Mouse (Mus musculus) urinary bladder, postnatal 25 days (tissue): Measurements from ENCODE around the gene Syndig1.

Source experiments
- DNase-seq: peaks from one replicate; pipeline ENCODE4 v3.0.0; 2022; ENCODE audit warnings: low spot score

Gene Syndig1

DNA sequence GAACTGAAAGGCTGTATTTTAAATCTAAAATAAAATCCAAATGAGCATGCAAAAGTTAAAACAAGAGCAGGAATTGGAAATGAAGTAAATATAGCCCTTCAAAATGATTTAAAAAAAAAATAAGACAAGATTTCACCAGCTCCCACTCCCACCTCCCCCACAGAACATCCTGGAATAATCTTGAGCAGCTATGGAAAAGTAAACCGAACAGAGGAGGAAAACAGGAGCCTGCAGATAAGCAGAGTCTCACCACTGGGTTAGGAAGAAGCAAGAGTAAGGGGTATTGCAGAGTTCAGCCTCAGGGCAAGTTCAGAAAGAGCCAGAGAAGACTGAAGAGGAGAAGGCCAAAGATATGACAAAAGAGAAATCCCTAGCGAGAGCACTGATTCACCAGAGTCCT lies 48.9 kb downstream of the Syndig1 start:
- no peak for DNase-seq

DNA sequence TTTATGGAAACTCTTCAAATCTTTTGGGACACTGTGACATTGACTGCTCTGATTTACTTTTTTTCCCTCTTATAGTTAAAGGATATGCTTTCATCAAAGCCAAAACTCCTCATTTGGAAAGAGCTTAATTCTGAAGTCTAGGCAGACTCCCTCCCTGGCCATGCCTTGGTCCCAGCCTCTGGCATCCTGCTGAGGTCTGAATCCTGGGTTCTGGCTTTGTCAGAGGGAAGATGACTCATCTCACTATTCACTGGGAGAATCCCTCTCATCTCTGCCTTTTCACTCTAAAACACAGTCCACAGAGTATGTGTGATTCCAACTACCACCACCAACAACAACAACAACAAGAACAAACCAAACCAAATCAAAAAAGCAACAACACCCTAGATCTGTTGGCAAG lies 58.6 kb downstream of the Syndig1 start:
- DNase-seq: no peak

DNA sequence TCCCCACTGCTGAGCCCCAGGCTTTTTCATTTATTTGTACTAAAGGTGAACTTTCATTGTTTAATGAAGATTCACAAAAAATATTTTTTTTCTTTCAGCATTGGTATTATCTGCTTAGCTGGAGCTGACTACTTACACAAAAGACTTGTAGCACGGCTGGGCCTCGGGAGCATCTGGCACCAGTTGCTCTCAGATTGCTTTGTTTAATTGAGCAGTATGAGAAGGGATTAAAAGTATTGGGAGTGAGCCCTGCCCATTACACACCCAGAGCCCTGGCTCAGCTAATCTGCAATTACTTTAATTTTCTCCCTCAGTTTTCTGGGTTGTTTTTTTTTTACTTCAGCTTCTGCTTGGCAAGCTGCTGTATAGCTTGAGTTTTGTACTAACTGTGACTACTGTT lies 62.6 kb downstream of the Syndig1 start:
- DNase-seq: no peak

DNA sequence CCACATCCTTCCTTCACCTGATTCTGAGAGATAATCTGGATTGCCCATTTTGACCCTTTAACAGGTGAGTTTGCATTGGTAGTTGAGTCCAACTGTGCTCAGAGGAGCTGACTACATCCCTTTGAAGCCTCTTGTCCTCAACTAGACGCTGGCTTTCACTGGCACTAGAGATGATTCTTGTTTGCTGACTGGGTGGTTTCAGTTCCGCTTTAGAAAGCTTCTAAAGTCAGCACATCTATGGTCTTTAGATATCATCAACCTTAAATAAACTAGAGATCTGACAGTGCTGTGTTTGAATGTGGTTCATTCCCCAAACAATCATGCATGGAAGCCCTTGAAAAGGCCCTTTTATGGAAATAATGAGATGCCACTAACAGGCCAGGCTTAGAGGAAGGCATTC lies 67.3 kb downstream of the Syndig1 start:
- DNase-seq: no peak

GRCm38 (mm10) chr2:149899615-149900014 lies 70.6 kb downstream of the Syndig1 start:
- no peak for DNase-seq

GRCm38 (mm10) chr2:149900606-149901005 lies 71.6 kb downstream of the Syndig1 start:
- no peak for DNase-seq

- no peak for DNase-seq
These were observed 75.4 kb downstream of the Syndig1 start for GRCm38 (mm10) chr2:149904405-149904804.

GRCm38 (mm10) chr2:149906694-149907093 lies 77.7 kb downstream of the Syndig1 start:
- DNase-seq: no peak

GRCm38 (mm10) chr2:149917162-149917561 lies 88.2 kb downstream of the Syndig1 start:
- no peak for DNase-seq

DNA sequence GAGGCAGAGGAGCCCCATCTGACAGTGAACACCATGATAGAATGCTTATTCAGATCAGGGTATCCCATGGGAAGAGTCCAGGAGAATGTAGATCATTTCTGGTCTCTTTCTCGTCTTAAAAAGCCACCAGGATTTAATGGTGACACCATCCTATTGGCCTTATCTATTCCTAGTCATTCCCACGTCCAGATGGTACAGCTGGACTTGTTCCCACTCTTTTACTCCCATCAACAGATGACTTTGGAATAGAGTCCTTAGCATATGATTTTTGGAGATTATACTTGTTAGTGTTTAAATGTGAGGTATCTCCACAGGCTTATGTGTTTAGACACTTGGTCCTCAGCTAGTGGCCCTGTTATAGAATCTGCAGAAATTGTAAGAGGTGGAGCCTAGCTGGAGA lies 94.5 kb downstream of the Syndig1 start:
- DNase-seq: no peak

DNA sequence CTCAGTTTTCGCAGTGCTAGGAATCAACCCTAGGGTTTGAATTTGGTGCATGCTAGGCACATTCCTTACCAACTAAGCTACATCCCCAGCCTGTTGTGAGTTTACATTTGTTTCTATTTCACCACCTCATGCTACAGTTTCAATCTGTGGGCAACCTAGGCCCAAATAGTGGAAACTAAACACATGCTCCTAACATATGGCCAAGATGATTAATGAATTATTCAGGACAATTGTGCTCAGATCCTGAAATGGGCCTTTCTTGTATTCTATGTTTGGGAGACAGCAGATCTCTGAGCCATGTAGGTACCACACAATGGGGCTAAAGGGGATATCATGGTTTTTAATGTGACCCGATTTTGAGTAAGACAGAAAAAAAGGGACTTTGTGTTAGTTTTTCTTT lies 96.9 kb downstream of the Syndig1 start:
- no peak for DNase-seq

GRCm38 (mm10) chr2:149927001-149927400 lies 98.0 kb downstream of the Syndig1 start:
- no peak for DNase-seq

DNA sequence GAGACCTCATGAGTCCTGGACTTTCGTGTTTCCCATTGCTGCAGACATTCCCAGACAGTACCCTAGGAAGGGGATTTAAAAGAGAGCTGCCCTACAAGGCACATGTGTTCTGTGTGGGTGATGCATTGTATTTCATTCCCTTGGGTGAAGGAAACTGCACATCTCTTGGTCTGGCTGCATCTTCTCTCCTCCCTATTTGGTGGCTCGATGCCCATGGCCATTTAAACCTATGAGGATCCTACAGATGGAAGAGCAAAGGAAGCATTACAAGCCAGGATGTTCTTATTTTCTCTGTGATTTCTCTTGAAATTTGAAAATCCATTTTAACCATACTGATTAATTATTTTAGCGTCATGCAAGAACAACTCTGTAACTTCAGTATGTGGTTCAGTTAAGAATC lies 98.5 kb downstream of the Syndig1 start:
- DNase-seq: no peak

- no peak for DNase-seq
These were observed 101.0 kb downstream of the Syndig1 start for GRCm38 (mm10) chr2:149929986-149930385.

DNA sequence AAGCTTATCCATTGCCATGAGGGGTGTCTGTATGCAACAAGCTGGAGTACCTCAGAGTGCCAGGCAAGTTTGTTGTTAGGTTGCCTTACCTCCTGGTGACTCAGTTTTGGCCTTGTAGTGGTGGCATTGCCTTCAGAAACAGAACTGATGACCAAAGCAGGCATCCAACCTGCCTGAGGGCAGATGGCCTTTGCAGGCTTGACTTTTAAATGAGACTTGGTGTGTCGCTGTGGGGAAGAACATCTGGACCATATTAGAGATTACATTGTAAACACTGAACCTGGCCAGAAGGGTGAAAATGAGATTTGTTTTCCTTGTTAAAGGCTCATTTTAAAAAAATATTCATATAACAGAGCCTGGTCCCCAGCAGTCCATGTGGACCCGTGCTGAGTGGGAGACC lies 102.1 kb downstream of the Syndig1 start:
- DNase-seq: no peak

- DNase-seq: no peak
These were observed 103.1 kb downstream of the Syndig1 start for GRCm38 (mm10) chr2:149932095-149932494.

DNA sequence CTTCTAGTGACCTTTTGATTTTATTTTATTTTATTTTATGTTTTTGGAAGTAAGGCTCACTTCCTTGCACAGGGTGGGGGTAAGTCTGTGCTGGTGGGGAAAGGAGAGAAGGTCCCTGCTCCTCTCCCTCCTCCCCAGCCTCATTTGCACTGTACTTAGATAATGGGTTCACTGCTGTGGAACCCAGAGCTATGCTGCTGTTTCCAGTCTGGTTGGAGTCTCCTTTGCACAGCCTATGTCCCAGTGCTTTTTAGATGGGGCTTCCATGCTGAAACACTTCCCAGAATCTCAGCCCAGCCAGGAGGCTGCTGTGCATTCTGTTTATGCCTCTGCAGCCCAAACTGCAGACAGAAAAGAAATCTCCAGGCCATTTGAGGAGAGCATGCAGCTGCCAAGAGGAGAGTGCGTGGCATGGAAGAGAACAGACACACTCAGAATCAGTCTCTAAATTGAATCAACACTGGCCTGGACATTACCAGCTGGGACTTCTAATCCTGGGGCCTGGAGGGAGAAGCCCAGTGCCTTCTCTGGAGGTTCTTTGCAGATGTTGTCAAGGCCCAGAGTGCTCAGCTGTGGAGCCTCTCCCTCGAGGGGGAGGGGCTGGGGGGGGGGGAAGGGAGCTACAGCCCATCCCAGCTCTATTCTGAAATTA lies 104.4 kb downstream of the Syndig1 start:
- DNase-seq: no peak

- no peak for DNase-seq
These were observed 105.1 kb downstream of the Syndig1 start for GRCm38 (mm10) chr2:149934139-149934538.

- DNase-seq: no peak
These were observed 109.8 kb downstream of the Syndig1 start for GRCm38 (mm10) chr2:149938829-149939228.

DNA sequence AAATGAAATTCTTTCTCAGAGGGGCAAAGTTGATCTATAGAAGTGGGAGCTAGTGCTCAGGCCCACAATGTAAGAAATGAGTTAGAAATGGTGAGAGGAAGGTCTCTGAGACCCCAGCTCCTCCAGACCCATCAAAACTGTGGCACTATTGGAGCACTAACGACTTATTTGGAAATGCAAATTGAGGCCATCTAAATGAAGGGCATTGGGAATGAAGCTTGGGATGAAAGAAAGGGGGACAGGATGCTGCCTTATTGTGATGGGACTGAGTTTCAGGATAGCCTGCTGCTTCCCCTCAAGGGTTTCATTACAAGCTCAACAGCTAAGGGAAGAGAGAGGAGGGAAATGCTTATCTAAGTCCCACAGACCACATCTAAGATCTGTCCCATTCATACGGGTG lies 110.6 kb downstream of the Syndig1 start:
- DNase-seq: no peak

DNA sequence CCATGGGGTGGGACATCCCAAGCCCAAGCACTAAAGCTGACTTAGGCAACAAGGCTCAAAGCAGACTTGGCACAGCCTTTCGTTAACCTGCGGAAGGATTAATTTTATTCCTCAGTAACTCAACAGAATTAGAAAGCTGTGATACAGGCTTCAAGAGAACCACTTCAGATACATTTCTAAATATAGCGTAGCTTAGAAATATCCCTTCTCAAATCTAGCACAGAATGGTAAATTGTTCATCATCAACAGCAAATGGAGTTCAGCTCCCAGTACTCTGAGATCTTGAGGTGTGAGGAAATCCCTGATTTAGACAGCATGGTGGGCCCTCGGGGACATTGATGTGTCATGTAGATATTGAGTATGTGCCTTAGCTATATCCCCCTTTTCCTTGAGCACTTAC lies 121.6 kb downstream of the Syndig1 start:
- no peak for DNase-seq

- no peak for DNase-seq
These were observed 142.0 kb downstream of the Syndig1 start for GRCm38 (mm10) chr2:149971014-149971413.

GRCm38 (mm10) chr2:149973583-149973982 lies 144.6 kb downstream of the Syndig1 start:
- no peak for DNase-seq

DNA sequence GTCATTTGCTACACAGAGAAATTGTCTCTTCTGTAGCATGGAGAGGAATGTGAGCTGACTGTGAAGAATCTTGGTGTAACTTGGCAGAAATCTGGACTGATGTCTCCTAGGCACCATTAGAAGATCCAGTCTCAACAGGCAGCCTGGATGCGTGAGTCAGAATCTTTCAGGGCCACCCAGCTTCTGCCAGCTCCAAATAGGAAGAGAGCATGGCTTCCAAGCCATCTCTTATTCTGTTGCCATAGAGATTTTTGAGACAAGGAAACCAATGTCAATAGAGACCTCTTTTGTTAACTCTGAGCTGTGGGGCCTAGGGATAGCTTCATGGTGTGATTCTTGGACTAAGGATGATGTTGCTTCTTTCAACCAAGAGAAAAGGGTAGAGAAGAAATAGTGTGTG lies 151.4 kb downstream of the Syndig1 start:
- DNase-seq: no peak

- DNase-seq: no peak
These were observed 153.5 kb downstream of the Syndig1 start for GRCm38 (mm10) chr2:149982466-149982865.
